Mouse (Mus musculus): Measurements from ENCODE around the gene Plcb1. TPM values are rescaled to one million over a fixed set of nuclear protein-coding genes. Genes with fewer than 3 reads are reported as not detected.

Plcb1 gene
- total RNA-seq, 2 experiments from 2014 or later: 8.5 to 9.3 TPM

GRCm38 (mm10) chr2:135048791-135049190 lies 262.9 kb downstream of the Plcb1 start:
- intact Hi-C loops (cut with DNase I): no loop called here
- no peak for DNase-seq

GRCm38 (mm10) chr2:135049283-135049682 lies 263.4 kb downstream of the Plcb1 start:
- intact Hi-C loops (cut with DNase I): no loop called here

GRCm38 (mm10) chr2:135051540-135052288 lies 265.8 kb downstream of the Plcb1 start:
- DNase-seq: no peak
- intact Hi-C loops (cut with DNase I): no loop called here

More at GRCm38 (mm10) chr2:135049283-135049682, 263.4 kb downstream of the Plcb1 start:
- no peak for DNase-seq

GRCm38 (mm10) chr2:135053391-135053790 lies 267.5 kb downstream of the Plcb1 start:
- no peak for DNase-seq
- intact Hi-C loops (cut with DNase I): no loop called here

GRCm38 (mm10) chr2:135067419-135067818 lies 281.6 kb downstream of the Plcb1 start:
- DNase-seq: no peak
- intact Hi-C loops (cut with DNase I): no loop called here

- intact Hi-C loops (cut with DNase I): no loop called here
- DNase-seq: no peak
Measured at GRCm38 (mm10) chr2:135071349-135071748, 285.5 kb downstream of the Plcb1 start.

- DNase-seq: no peak
- intact Hi-C loops (cut with DNase I): no loop called here
Measured at GRCm38 (mm10) chr2:135072503-135072902, 286.6 kb downstream of the Plcb1 start.

GRCm38 (mm10) chr2:135073014-135073413 lies 287.1 kb downstream of the Plcb1 start:
- DNase-seq: no peak
- intact Hi-C loops (cut with DNase I): no loop called here

- no peak for DNase-seq
- intact Hi-C loops (cut with DNase I): no loop called here
Measured at GRCm38 (mm10) chr2:135075375-135075774, 289.5 kb downstream of the Plcb1 start.

- intact Hi-C loops (cut with DNase I): no loop called here
Measured at GRCm38 (mm10) chr2:135092588-135093162, 306.8 kb downstream of the Plcb1 start.

GRCm38 (mm10) chr2:135101292-135101691 lies 315.4 kb downstream of the Plcb1 start:
- intact Hi-C loops (cut with DNase I): no loop called here
- no peak for DNase-seq

More at GRCm38 (mm10) chr2:135092588-135093162, 306.8 kb downstream of the Plcb1 start:
- no peak for DNase-seq

- intact Hi-C loops (cut with DNase I): no loop called here
- no peak for DNase-seq
Measured at GRCm38 (mm10) chr2:135101943-135102342, 316.1 kb downstream of the Plcb1 start.

GRCm38 (mm10) chr2:135106649-135107048 lies 320.8 kb downstream of the Plcb1 start:
- DNase-seq: no peak
- intact Hi-C loops (cut with DNase I): no loop called here

- no peak for DNase-seq
- intact Hi-C loops (cut with DNase I): no loop called here
Measured at GRCm38 (mm10) chr2:135108607-135109006, 322.7 kb downstream of the Plcb1 start.

- no peak for DNase-seq
- intact Hi-C loops (cut with DNase I): no loop called here
Measured at GRCm38 (mm10) chr2:135114501-135115128, 328.7 kb downstream of the Plcb1 start.

GRCm38 (mm10) chr2:135123057-135123456 lies 337.2 kb downstream of the Plcb1 start:
- intact Hi-C loops (cut with DNase I): no loop called here

GRCm38 (mm10) chr2:135123695-135124343 lies 338.0 kb downstream of the Plcb1 start:
- intact Hi-C loops (cut with DNase I): no loop called here
- DNase-seq: no peak

More at GRCm38 (mm10) chr2:135123057-135123456, 337.2 kb downstream of the Plcb1 start:
- no peak for DNase-seq

- intact Hi-C loops (cut with DNase I): no loop called here
- DNase-seq: no peak
Measured at GRCm38 (mm10) chr2:135140576-135140975, 354.7 kb downstream of the Plcb1 start.

- no peak for DNase-seq
- intact Hi-C loops (cut with DNase I): no loop called here
Measured at GRCm38 (mm10) chr2:135152289-135152688, 366.4 kb downstream of the Plcb1 start.

GRCm38 (mm10) chr2:135153248-135153647 lies 367.4 kb downstream of the Plcb1 start:
- no peak for DNase-seq
- intact Hi-C loops (cut with DNase I): no loop called here

GRCm38 (mm10) chr2:135156055-135156454 lies 370.2 kb downstream of the Plcb1 start:
- DNase-seq: no peak
- intact Hi-C loops (cut with DNase I): no loop called here
